Mouse (Mus musculus): Measurements from ENCODE around the gene Nmur1.
"Not testable (repeated sequence)": the region's sequence is repeated elsewhere in the genome, so short reads cannot be mapped to it uniquely, and the experiment has no call there.

Gene Nmur1

DNA sequence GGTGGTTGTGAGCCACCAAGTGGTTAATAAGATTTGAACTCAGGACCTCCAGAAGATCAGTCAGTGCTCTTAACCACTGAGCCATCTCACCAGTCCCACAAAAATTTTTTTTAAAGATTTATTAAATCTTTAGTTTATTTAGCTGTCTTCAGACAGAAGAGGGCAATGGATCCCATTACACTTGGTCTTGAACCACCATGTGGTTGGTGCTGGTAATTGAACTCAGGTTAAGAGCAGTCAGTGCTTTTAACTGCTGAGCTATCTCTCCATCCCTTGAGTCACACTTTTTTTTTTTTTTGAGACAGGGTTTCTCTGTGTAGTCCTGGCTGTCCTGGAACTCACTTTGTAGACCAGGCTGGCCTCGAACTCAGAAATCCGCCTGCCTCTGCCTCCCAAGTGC is 84.9 kb downstream of the Nmur1 start:
- not testable (repeated sequence) for ATAC-seq (ENCODE audit: insufficient number of reproducible peaks, low FRiP score, low TSS enrichment)

GRCm38 (mm10) chr1:86339156-86339812 is 86.7 kb downstream of the Nmur1 start:
- peak; percentile 88 for ATAC-seq (ENCODE audit: insufficient number of reproducible peaks, low FRiP score, low TSS enrichment)

DNA sequence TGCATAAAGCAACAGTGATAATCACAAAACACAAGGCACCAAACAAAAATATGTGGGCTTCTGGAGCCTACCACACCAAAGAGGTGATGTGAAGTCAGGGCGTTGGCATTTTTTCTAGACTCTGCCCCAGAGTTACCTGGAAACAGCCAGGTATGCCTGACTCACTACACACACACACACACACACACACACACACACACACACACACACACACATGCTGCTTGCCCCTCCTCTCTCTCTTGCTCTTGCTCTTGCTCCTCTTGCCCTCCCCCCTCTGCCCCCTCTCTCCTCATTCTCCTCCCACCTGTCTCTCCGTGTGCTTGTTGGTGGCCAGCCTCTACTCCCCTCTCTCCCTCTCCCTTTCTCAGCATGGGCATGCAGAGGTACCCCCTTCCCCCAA is 89.7 kb downstream of the Nmur1 start:
- ATAC-seq (ENCODE audit: insufficient number of reproducible peaks, low FRiP score, low TSS enrichment) = no peak
